Mouse (Mus musculus) neural tube, embryonic 14.5 days (tissue): ENCODE data around the gene Bco2. TPM values are rescaled to one million over a fixed set of nuclear protein-coding genes. Genes with fewer than 3 reads are reported as not detected.

Source experiments
- ATAC-seq: fragments of 200-750 bp; cut with Nextera tagmentation; 2 replicates; pipeline ENCODE4 v1.8.0; 2017; ENCODE audit warnings: low read depth, mild to moderate bottlenecking, moderate TSS enrichment, moderate library complexity
- H3K27ac ChIP-seq: fragments of 300-500 bp; sonication (generic); 2 replicates; pipeline ENCODE4 v1.5.1; 2014; ENCODE audit warnings: low read depth, mild to moderate bottlenecking, control low read depth, low read length, moderate library complexity, mixed read lengths
- H3K27me3 ChIP-seq: fragments of 300-500 bp; sonication (generic); 2 replicates; pipeline ENCODE4 v1.6.1; 2014; ENCODE audit warnings: low read length; ENCODE audit not compliant: control insufficient read depth, insufficient read depth
- H3K36me3 ChIP-seq: fragments of 300-500 bp; sonication (generic); 2 replicates; pipeline ENCODE4 v1.6.1; 2014; ENCODE audit warnings: low read length, mixed read lengths; ENCODE audit not compliant: control insufficient read depth, insufficient read depth
- H3K4me1 ChIP-seq: fragments of 300-500 bp; sonication (generic); 2 replicates; pipeline ENCODE4 v1.6.1; 2014; ENCODE audit warnings: low read length; ENCODE audit not compliant: control insufficient read depth, insufficient read depth
- H3K4me2 ChIP-seq: fragments of 300-500 bp; sonication (generic); 2 replicates; pipeline ENCODE4 v1.6.1; 2014; ENCODE audit warnings: mild to moderate bottlenecking, low read depth, low read length, control low read depth
- H3K4me3 ChIP-seq: fragments of 300-500 bp; sonication (generic); 2 replicates; pipeline ENCODE4 v1.5.1; 2014; ENCODE audit warnings: low read depth, low read length, control low read depth, mixed read lengths
- H3K9ac ChIP-seq: fragments of 300-500 bp; sonication (generic); replicated peaks from 2 replicates; pipeline ENCODE4 v1.6.1; 2014; ENCODE audit warnings: low read depth, mild to moderate bottlenecking, control low read depth, low read length, mixed read lengths
- H3K9me3 ChIP-seq: fragments of 300-500 bp; sonication (generic); 2 replicates; pipeline ENCODE4 v1.6.1; 2016; ENCODE audit warnings: low read length; ENCODE audit not compliant: control insufficient read depth
- WGBS: fragments of 180-500 bp; shearing (Covaris S2); extraction: QIAGEN DNeasy Blood & Tissue Kit; methylation state at CpG from one replicate; pipeline ENCODE4 v1.1.7; 2014; 5-methylcytosine and 5-hydroxymethylcytosine counted together
- polyA plus RNA-seq: library from polyadenylated mRNA; unstranded; fragments of >200 nt; fragmentation: Nextera tagmentation; extraction: Ambion mirVana; gene quantifications from 2 replicates; pipeline ENCODE4 v1.2.1, GENCODE M21; 2014

The Bco2 gene
- polyA plus RNA-seq, 1 experiment from 2014 or later: 0.11 TPM

- no peak for ATAC-seq
- Histone ChIP-seq H3K4me3 (no peak overlapping the region), H3K9me3 (no peaks in the 10 kb centered on the region), H3K36me3 (no peaks in the 10 kb centered on the region), H3K9ac (no peak overlapping the region), H3K27me3 (no peaks in the 10 kb centered on the region), H3K4me2 (no peak overlapping the region), H3K27ac (no peak overlapping the region), H3K4me1 (no peaks in the 10 kb centered on the region)
- 79% methylated on average over 7 of the region's 7 CpGs for WGBS
Observed at GRCm38 (mm10) chr9:50507570-50507969, 47.4 kb downstream of the Bco2 start.

- no peaks in the 10 kb centered on the region for H3K4me1 ChIP-seq
- no peak overlapping the region for H3K4me3 ChIP-seq
- H3K9ac ChIP-seq: no peak overlapping the region
- no peaks in the 10 kb centered on the region for H3K9me3 ChIP-seq
- H3K27me3 ChIP-seq: no peaks in the 10 kb centered on the region
- no peak for ATAC-seq
- H3K36me3 ChIP-seq: no peaks in the 10 kb centered on the region
- H3K27ac ChIP-seq: no peak overlapping the region
- H3K4me2 ChIP-seq: no peak overlapping the region
- 50% methylated on average over 6 of the region's 6 CpGs for WGBS
Observed at GRCm38 (mm10) chr9:50505405-50505804, 49.6 kb downstream of the Bco2 start.

- H3K4me3 ChIP-seq: no peak overlapping the region
- H3K9ac ChIP-seq: no peak overlapping the region
- no peak overlapping the region for H3K4me2 ChIP-seq
- no peaks in the 10 kb centered on the region for H3K27me3 ChIP-seq
- H3K27ac ChIP-seq: no peak overlapping the region
- H3K4me1 ChIP-seq: no peaks in the 10 kb centered on the region
- H3K9me3 ChIP-seq: no peaks in the 10 kb centered on the region
- no peak for ATAC-seq
- 80% methylated on average over 3 of the region's 3 CpGs for WGBS
- no peaks in the 10 kb centered on the region for H3K36me3 ChIP-seq
Observed at GRCm38 (mm10) chr9:50502949-50503348, 52.0 kb downstream of the Bco2 start.

GRCm38 (mm10) chr9:50500974-50501501 lies 53.9 kb downstream of the Bco2 start:
- 0 out of 2 replicates have a peak, but pooled peaks cover 5% of the 10 kb centered on the region for H3K4me1 ChIP-seq
- H3K36me3 ChIP-seq: no peaks in the 10 kb centered on the region
- peak overlapping the region; percentile 29 for H3K4me3 ChIP-seq
- ATAC-seq: peak; percentile 89
- peak overlapping the region; percentile 61 for H3K27ac ChIP-seq
- peak overlapping the region; percentile 56 for H3K4me2 ChIP-seq
- 28% methylated on average over 14 of the region's 14 CpGs for WGBS
- H3K27me3 ChIP-seq: no peaks in the 10 kb centered on the region
- H3K9me3 ChIP-seq: no peaks in the 10 kb centered on the region
- peak overlapping the region; percentile 32; the same call in 1 of the 2 replicates for H3K9ac ChIP-seq

DNA sequence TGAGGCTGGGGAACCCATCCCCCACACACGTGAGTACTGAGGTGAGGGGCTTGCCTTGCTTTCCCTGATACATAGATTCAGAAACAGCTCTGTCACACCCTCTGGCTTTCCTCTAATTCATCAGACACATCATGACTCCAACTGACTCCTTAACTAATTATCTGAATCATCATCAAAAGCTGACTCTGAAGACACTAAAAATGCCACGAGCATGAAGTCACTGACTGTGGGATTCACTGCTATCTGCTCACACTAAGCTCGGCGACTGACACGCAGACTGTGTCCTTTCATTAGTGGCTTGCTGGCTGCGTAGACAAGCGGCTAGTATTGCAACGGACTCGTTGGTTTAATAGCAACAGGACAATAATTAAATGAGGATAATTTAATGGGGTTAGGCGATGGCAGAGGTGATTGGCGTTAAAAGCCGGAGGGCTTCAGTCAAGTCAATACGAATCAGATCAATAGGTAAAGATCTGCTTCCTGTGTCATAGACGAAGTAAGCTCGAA lies 54.5 kb downstream of the Bco2 start:
- Histone ChIP-seq H3K4me2 (peak overlapping the region; percentile 56), H3K4me3 (peak overlapping the region; percentile 29), H3K9ac (peak overlapping the region; percentile 32; the same call in 1 of the 2 replicates), H3K9me3 (no peaks in the 10 kb centered on the region), H3K27ac (peak overlapping the region; percentile 49; the same call in 1 of the 2 replicates), H3K4me1 (0 out of 2 replicates have a peak, but pooled peaks cover 5% of the 10 kb centered on the region), H3K36me3 (no peaks in the 10 kb centered on the region), H3K27me3 (no peaks in the 10 kb centered on the region)
- ATAC-seq: no peak
- whole genome bisulfite sequencing: 68% methylated on average over 15 of the region's 15 CpGs

- Histone ChIP-seq H3K36me3 (no peaks in the 10 kb centered on the region), H3K27ac (no peak overlapping the region), H3K4me1 (0 out of 2 replicates have a peak, but pooled peaks cover 5% of the 10 kb centered on the region), H3K9ac (no peak overlapping the region), H3K9me3 (no peaks in the 10 kb centered on the region), H3K4me3 (no peak overlapping the region), H3K4me2 (no peak overlapping the region), H3K27me3 (no peaks in the 10 kb centered on the region)
- WGBS: 82% methylated on average over 3 of the region's 3 CpGs
- no peak for ATAC-seq
Observed at GRCm38 (mm10) chr9:50499781-50500180, 55.2 kb downstream of the Bco2 start.

DNA sequence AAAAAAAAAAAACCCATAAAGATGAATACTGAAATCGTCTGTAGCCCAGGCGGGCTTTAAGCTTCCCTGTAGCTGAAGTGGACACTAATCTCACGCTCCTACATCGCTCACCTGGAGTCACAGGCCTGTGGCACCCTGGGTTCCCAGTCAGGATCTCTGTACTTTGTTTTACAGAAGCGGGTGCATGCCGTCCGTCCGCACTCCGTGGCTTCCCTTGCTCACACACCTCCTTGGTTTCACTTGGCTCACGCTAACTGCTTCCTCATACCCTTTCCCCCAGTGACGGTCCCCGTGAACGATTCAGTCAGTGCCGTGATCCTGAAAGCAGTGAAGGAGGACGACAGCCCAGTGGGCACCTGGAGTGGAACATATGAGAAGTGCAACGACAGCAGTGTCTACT lies 56.2 kb downstream of the Bco2 start:
- no peaks in the 10 kb centered on the region for H3K36me3 ChIP-seq
- H3K9me3 ChIP-seq: no peaks in the 10 kb centered on the region
- ATAC-seq: no peak
- no peak overlapping the region for H3K4me3 ChIP-seq
- H3K4me1 ChIP-seq: 0 out of 2 replicates have a peak, but pooled peaks cover 5% of the 10 kb centered on the region
- H3K4me2 ChIP-seq: no peak overlapping the region
- H3K27ac ChIP-seq: no peak overlapping the region
- 87% methylated on average over 16 of the region's 16 CpGs for WGBS
- H3K27me3 ChIP-seq: no peaks in the 10 kb centered on the region
- no peak overlapping the region for H3K9ac ChIP-seq

DNA sequence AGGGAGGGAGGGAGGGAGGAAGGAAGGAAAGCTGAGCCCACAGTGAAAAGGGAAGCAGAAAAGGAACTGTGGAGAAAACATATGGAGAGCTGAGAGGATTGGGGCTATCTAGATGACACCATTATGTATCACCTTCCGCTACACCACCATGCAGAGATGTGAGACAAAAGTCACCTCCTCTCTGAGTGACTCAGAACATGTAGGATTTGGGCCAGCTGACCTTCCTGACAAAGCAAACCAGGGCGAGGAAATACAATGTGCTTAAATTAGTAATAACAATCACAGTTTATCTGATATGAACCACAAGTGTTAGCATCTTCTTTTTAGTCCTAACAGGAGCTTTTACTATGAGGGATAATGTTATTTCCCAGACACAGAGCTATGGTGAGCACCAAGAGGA lies 57.4 kb downstream of the Bco2 start:
- H3K9ac ChIP-seq: no peak overlapping the region
- H3K36me3 ChIP-seq: no peaks in the 10 kb centered on the region
- no peak overlapping the region for H3K27ac ChIP-seq
- H3K9me3 ChIP-seq: no peaks in the 10 kb centered on the region
- WGBS: 93% methylated on average over 2 of the region's 2 CpGs
- H3K4me2 ChIP-seq: no peak overlapping the region
- no peak for ATAC-seq
- H3K4me1 ChIP-seq: 0 out of 2 replicates have a peak, but pooled peaks cover 5% of the 10 kb centered on the region
- H3K4me3 ChIP-seq: no peak overlapping the region
- H3K27me3 ChIP-seq: no peaks in the 10 kb centered on the region

DNA sequence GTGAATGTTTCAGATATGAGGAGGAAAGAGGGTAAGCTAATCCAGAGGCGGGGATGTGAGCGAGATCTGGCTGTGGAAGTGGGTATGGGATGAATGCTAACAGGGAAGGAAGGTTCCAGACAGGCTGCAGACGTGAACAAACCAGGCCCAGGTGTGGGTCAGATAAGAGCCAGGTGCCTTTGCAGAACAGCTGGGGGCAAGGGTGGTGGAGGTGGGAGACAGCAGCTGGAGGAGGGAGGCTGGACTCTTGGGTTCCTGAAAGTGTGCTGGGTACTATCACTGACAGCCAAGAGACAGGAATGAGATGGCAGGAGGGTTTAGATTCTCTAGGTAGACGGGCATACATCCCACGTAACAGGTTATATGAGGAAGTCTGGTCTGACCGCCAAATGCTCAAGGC lies 57.9 kb downstream of the Bco2 start:
- H3K9ac ChIP-seq: no peak overlapping the region
- no peak for ATAC-seq
- H3K27me3 ChIP-seq: no peaks in the 10 kb centered on the region
- no peak overlapping the region for H3K4me2 ChIP-seq
- no peaks in the 10 kb centered on the region for H3K9me3 ChIP-seq
- no peaks in the 10 kb centered on the region for H3K36me3 ChIP-seq
- 0 out of 2 replicates have a peak, but pooled peaks cover 5% of the 10 kb centered on the region for H3K4me1 ChIP-seq
- 84% methylated on average over 6 of the region's 6 CpGs for whole genome bisulfite sequencing
- H3K4me3 ChIP-seq: no peak overlapping the region
- no peak overlapping the region for H3K27ac ChIP-seq
